Mouse (Mus musculus) heart, postnatal 0 days (tissue): ENCODE data around the gene Ube2i.

Source experiments
- CTCF ChIP-seq: IDR thresholded peaks from 2 replicates; pipeline ENCODE4 v1.5.1; 2016; ENCODE audit warnings: antibody characterized with exemption, control low read depth, low read depth
- EP300 ChIP-seq: IDR thresholded peaks from 2 replicates; pipeline ENCODE4 v1.6.1; 2016; ENCODE audit warnings: antibody characterized with exemption, low read depth

DNA sequence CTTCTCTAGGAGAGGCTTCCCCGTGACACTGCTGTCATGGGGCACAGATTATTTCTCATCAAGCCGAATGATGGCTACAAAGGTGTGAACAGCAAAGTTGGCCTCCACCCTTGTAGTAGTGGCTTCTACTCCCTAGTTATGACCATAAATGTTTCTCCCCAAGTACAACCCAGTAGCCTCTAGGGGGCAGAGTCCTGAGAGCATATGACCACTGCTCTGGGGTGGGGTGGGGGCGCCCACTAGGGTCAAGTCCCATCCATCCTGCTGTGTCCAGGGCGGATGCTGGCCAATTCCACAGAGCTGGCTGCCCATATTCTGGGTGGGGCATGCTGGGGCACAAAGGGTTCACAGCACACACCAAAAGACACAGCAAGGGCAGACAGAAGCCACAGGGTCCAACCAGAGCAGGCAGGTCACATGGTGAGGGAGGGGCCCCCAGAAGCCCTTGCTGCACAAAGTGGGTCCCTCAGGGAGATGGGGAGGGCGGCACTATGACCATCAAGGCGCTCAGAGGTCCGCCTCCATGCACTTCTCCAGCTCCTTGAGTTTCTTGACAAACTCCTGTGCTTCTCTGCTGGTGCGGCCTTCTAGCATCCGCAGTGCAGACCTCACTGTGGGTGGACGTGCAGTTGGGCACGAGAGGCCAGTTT is 31.2 kb downstream of the Ube2i start:
- no peak for TF ChIP-seq CTCF
- TF ChIP-seq EP300: no peak
